Mouse (Mus musculus) gastrocnemius, postnatal 36 days (tissue): ENCODE data around the gene Arl5c. TPM values are rescaled to one million over a fixed set of nuclear protein-coding genes. Genes with fewer than 3 reads are reported as not detected.
"Not testable (repeated sequence)": the region's sequence is repeated elsewhere in the genome, so short reads cannot be mapped to it uniquely, and the experiment has no call there.

Source experiments
- DNase-seq, 2 experiments: peaks; one replicate each; pipeline ENCODE4 v3.0.0; 2022
- intact Hi-C: fragments of 180-260 bp; cut with DNase I; formaldehyde crosslinking; loops from one replicate; pipeline ENCODE4 v1.15.1; 2025
- total RNA-seq, 2 experiments: library from RNA; stranded (reverse); gene quantifications; 2 replicates each; pipeline ENCODE4 v1.2.3; 2021

The Arl5c gene
- total RNA-seq, 2 experiments from 2014 or later = 0.32 to 0.79 TPM

- no peak for DNase-seq
- intact Hi-C loops = no loop called here
Observed at GRCm38 (mm10) chr11:97972434-97972833, 23.5 kb downstream of the Arl5c start.

- intact Hi-C loops = no loop called here
- DNase-seq = peak; percentile 72 to 85
Observed at GRCm38 (mm10) chr11:97971232-97971631, 24.7 kb downstream of the Arl5c start.

- DNase-seq = no peak
- intact Hi-C loops = no loop called here
Observed at GRCm38 (mm10) chr11:97970771-97971170, 25.2 kb downstream of the Arl5c start.

GRCm38 (mm10) chr11:97968385-97968784 lies 27.6 kb downstream of the Arl5c start:
- intact Hi-C loops = no loop called here
- no peak for DNase-seq

GRCm38 (mm10) chr11:97967114-97967513 lies 28.9 kb downstream of the Arl5c start:
- DNase-seq = no peak

GRCm38 (mm10) chr11:97960907-97961306 lies 35.1 kb downstream of the Arl5c start:
- intact Hi-C loops = no loop called here

More at GRCm38 (mm10) chr11:97967114-97967513, 28.9 kb downstream of the Arl5c start:
- intact Hi-C loops = no loop called here

GRCm38 (mm10) chr11:97959300-97959680 lies 36.7 kb downstream of the Arl5c start:
- intact Hi-C loops = no loop called here
- DNase-seq = no peak

More at GRCm38 (mm10) chr11:97960907-97961306, 35.1 kb downstream of the Arl5c start:
- no peak for DNase-seq

- intact Hi-C loops = no loop called here
- no peak for DNase-seq
Observed at GRCm38 (mm10) chr11:97958641-97959299, 37.2 kb downstream of the Arl5c start.

GRCm38 (mm10) chr11:97956905-97957560 lies 38.9 kb downstream of the Arl5c start:
- DNase-seq = no peak
- intact Hi-C loops = no loop called here

GRCm38 (mm10) chr11:97955915-97956314 lies 40.1 kb downstream of the Arl5c start:
- intact Hi-C loops = no loop called here
- no peak for DNase-seq

- intact Hi-C loops = no loop called here
- DNase-seq = no peak
Observed at GRCm38 (mm10) chr11:97955146-97955902, 40.7 kb downstream of the Arl5c start.

- DNase-seq = no peak
- intact Hi-C loops = no loop called here
Observed at GRCm38 (mm10) chr11:97954469-97955141, 41.4 kb downstream of the Arl5c start.

GRCm38 (mm10) chr11:97953939-97954275 lies 42.1 kb downstream of the Arl5c start:
- intact Hi-C loops = no loop called here
- no peak for DNase-seq

GRCm38 (mm10) chr11:97953179-97953938 lies 42.6 kb downstream of the Arl5c start:
- no peak for DNase-seq
- intact Hi-C loops = no loop called here

GRCm38 (mm10) chr11:97952367-97953006 lies 43.5 kb downstream of the Arl5c start:
- no peak for DNase-seq
- intact Hi-C loops = no loop called here

GRCm38 (mm10) chr11:97949703-97950475 lies 46.1 kb downstream of the Arl5c start:
- DNase-seq = no peak
- intact Hi-C loops = no loop called here

- DNase-seq = no peak
- intact Hi-C loops = no loop called here
Observed at GRCm38 (mm10) chr11:97947426-97947825, 48.6 kb downstream of the Arl5c start.

- intact Hi-C loops, DNase-seq: not testable (repeated sequence)
Observed at GRCm38 (mm10) chr11:97945738-97946289, 50.2 kb downstream of the Arl5c start.

- intact Hi-C loops = no loop called here
- DNase-seq = no peak
Observed at GRCm38 (mm10) chr11:97945031-97945430, 51.0 kb downstream of the Arl5c start.
